Mouse (Mus musculus): ENCODE results near the gene Hist2h2bb.
A peak's percentile ranks its signal among the peaks of the same experiment; 100 is the strongest.

The Hist2h2bb gene

GRCm38 (mm10) chr3:96300706-96301529 lies 31.4 kb downstream of the Hist2h2bb start:
- no peak for DNase-seq (ENCODE audit: low spot score in 2 of 2)

- no peak for DNase-seq (ENCODE audit: low spot score in 2 of 2)
These were observed 32.5 kb downstream of the Hist2h2bb start for GRCm38 (mm10) chr3:96302076-96302475.

DNA sequence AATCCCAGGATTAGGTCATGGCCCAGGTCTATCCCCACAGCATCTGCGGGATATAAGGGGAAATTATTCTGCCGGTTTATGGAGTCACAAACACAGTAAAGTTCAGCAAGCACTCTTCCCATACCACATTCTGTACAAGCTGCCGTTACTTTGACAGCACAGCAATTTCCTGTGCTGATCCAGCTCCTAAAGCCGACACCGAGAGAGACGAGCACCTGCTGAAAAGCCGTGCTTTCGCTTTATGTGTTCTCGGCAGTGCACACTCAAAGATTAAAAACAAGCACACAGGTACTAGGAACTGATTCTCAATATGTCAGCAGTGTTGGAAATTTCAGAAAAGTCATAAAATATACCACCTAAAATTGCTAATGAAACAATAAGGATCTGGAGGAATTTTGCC lies 37.0 kb downstream of the Hist2h2bb start:
- DNase-seq (ENCODE audit: low spot score in 2 of 2) = no peak

DNA sequence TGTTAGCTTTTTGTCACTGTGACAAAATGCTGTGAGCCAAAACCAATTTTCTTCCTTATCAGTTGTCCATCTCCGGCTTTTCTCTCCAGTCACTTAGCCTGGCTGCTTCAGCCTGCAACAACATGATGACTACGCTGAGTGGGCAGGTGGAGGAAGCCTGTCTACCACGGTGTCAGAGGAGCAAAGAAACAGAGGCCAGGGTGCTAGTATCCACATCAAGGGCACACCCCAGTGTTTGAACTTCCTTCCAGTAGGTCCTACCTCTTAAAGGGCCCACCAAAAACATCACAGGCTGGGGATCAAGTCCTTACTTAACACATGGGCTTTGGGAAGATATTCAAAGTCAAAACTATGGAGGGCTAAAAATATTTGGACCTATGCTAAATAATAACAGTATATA lies 39.9 kb downstream of the Hist2h2bb start:
- DNase-seq (ENCODE audit: low spot score in 2 of 2) = no peak

- peak; percentile 20 to 32 for DNase-seq (ENCODE audit: low spot score in 2 of 2)
These were observed 43.0 kb downstream of the Hist2h2bb start for GRCm38 (mm10) chr3:96312341-96313098.
